ENCODE assay signal across 7 mouse cellular contexts in the genomic region with DNA sequence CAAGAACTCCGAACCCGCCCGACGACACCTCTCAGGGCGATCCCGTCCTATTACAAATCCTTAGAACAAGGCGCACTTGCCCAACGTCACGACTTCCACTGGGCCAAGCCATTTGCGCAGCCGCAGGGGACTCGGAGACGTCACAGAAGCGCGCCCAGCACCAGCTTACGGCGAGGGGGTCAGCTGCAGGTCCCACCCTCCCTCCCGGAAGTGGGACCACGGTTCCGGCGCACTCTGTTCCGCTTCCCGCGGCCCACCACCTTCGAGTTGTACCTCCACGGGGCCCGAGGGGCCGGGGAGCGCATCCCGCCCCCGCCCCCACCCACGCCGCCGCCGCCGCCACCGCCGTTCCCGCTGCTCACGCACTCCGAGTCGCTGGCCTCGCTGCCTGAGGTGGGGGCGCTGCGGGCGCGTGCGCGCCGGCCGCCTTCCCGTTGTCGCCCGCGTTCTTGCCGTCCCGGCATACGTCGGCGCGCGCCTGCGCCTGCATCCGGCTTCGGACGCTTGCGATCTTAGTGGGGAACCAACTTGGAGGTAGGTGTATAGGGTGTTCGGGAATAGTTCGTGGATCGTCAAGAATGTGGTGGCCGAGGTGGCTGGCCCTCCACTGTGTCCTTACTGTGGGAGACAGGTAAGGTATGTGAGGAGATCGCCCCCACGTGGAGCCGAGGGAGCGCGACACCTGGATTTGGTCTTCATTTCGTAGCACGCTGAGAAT. TPM values are rescaled to one million over a fixed set of nuclear protein-coding genes. Genes with fewer than 3 reads are reported as not detected.
A peak's percentile ranks its signal among the peaks of the same experiment; 100 is the strongest.
DNase-seq lines count a peak whose midpoint lies in the region; ATAC-seq lines count a peak whose summit lies in the region.

Isg20l2 (plus strand) TSS at position 237 of the 718 bp plus-strand sequence.
Rrnad1 (minus strand) TSS at position 640 of the 718 bp plus-strand sequence.

- H3K4me1 ChIP-seq in intestine, embryonic 16.5 days (ENCODE audit: control insufficient read depth, insufficient read depth, low read length), result peaks cover 25% of the 10 kb centered on the region
- H3K4me1 ChIP-seq in midbrain, embryonic 11.5 days (ENCODE audit: control insufficient read depth, insufficient read depth, low read length), result peaks cover 18% of the 10 kb centered on the region

- peak within 1 kb of the TSS; percentile 94 for H3K9ac ChIP-seq in intestine, embryonic 16.5 days (ENCODE audit: low read depth, low read length)
- peak within 1 kb of the TSS; percentile 84 for H3K9ac ChIP-seq in midbrain, embryonic 11.5 days (ENCODE audit: low read length)

- no peaks in the 10 kb centered on the region for H3K9me3 ChIP-seq in intestine, embryonic 16.5 days (ENCODE audit: control insufficient read depth, low read length)
- no peaks in the 10 kb centered on the region for H3K9me3 ChIP-seq in midbrain, embryonic 11.5 days (ENCODE audit: control insufficient read depth, low read length)

- H3K4me2 ChIP-seq in intestine, embryonic 16.5 days (ENCODE audit: low read depth, low read length), result peak within 1 kb of the TSS; percentile 81
- peak within 1 kb of the TSS; percentile 85 for H3K4me2 ChIP-seq in midbrain, embryonic 11.5 days

- 0% methylated on average over 71 of the region's 78 CpGs for WGBS in intestine, embryonic 16.5 days
- under 1% methylated on average over 63 of the region's 78 CpGs for WGBS in midbrain, embryonic 11.5 days

- peak; percentile 98 for DNase-seq in adrenal gland, adult 2 months
- DNase-seq in embryo, embryonic 11.5 days (ENCODE audit: low read depth, low spot score), result peak; percentile 94
- peak; percentile 94 to 95 for DNase-seq in gastrocnemius, postnatal 36 days
- peak; percentile 99 for DNase-seq in left cerebral cortex, postnatal 36 days (ENCODE audit: low spot score in 2 of 2)
- peak; percentile 99 for DNase-seq in midbrain, embryonic 11.5 days (ENCODE audit: low spot score, missing footprints)
- DNase-seq in skeletal muscle tissue, adult 2 months (ENCODE audit: low read depth, low spot score), result peak; percentile 96

- H3K36me3 ChIP-seq in intestine, embryonic 16.5 days (ENCODE audit: control insufficient read depth, insufficient read depth, low read length), result peaks cover 20% of the 10 kb centered on the region; the same call in 1 of the 2 replicates
- peaks cover 16% of the 10 kb centered on the region for H3K36me3 ChIP-seq in midbrain, embryonic 11.5 days (ENCODE audit: control insufficient read depth, insufficient read depth, low read length)

- no peaks in the 10 kb centered on the region for H3K27me3 ChIP-seq in intestine, embryonic 16.5 days (replicated peaks; ENCODE audit: control insufficient read depth, insufficient read depth, low read length)
- no peaks in the 10 kb centered on the region; the same call in 1 of the 2 replicates for H3K27me3 ChIP-seq in midbrain, embryonic 11.5 days (ENCODE audit: control insufficient read depth, insufficient read depth, low read length)

- H3K4me3 ChIP-seq in intestine, embryonic 16.5 days (ENCODE audit: low read length), result peak within 1 kb of the TSS; percentile 95
- peak within 1 kb of the TSS; percentile 90 for H3K4me3 ChIP-seq in midbrain, embryonic 11.5 days (ENCODE audit: low read depth, low read length)

- intact Hi-C loops in gastrocnemius, postnatal 36 days (cut with DNase I), result loop anchor here (5.0 to 10.0 kb wide), 2 partner anchors 42 to 145 kb away; partner anchors contain the start of genes Nes and Ttc24
- intact Hi-C loops in left cerebral cortex, postnatal 36 days (cut with DNase I), result loop anchor here (1.0 kb wide), 3 partner anchors 11 to 45 kb away; partner anchors contain the start of genes Hdgf, Mrpl24 and Prcc

- peak within 1 kb of the TSS; percentile 90 for H3K27ac ChIP-seq in intestine, embryonic 16.5 days (ENCODE audit: low read length)
- H3K27ac ChIP-seq in midbrain, embryonic 11.5 days (ENCODE audit: low read depth, low read length), result peak within 1 kb of the TSS; percentile 62

- ATAC-seq in intestine, embryonic 16.5 days, result peak; percentile 98
- peak; percentile 99 for ATAC-seq in midbrain, embryonic 11.5 days (ENCODE audit: low FRiP score)

RNA-seq across cellular contexts. Expression of gene Isg20l2, which starts in this region (rescaled TPM):
- 10 to 100 TPM; 16.3 to 21.4 TPM for total RNA-seq in adrenal gland, adult 2 months (2021)
- 9.4 and 9.7 TPM in 2 replicates for polyA plus RNA-seq in adrenal gland, adult 2 months (2012; rRNA removed)
- total RNA-seq in gastrocnemius, postnatal 36 days (2021), result 1 to 10 TPM; 6.2 to 8.0 TPM
- polyA plus RNA-seq in intestine, embryonic 16.5 days (2015; fragmentation: Nextera tagmentation; extraction: Ambion mirVana), result 37.2 and 39.8 TPM in 2 replicates
- total RNA-seq in left cerebral cortex, postnatal 36 days (2021), result 10 to 100 TPM; 12.9 to 14.3 TPM
- 53.9 and 54.8 TPM in 2 replicates for polyA plus RNA-seq in midbrain, embryonic 11.5 days (2014; fragmentation: Nextera tagmentation; extraction: Ambion mirVana)

RNA-seq across cellular contexts. Expression of gene Rrnad1, which starts in this region (rescaled TPM):
- total RNA-seq in adrenal gland, adult 2 months (2021), result 10 to 100 TPM; 13.1 to 16.3 TPM
- 41.5 and 44.6 TPM in 2 replicates for polyA plus RNA-seq in adrenal gland, adult 2 months (2012; rRNA removed)
- 1 to 10 TPM; 3.0 to 4.1 TPM for total RNA-seq in gastrocnemius, postnatal 36 days (2021)
- polyA plus RNA-seq in intestine, embryonic 16.5 days (2015; fragmentation: Nextera tagmentation; extraction: Ambion mirVana), result 14.2 and 14.3 TPM in 2 replicates
- 10 to 100 TPM; 16.4 to 23.9 TPM for total RNA-seq in left cerebral cortex, postnatal 36 days (2021)
- polyA plus RNA-seq in midbrain, embryonic 11.5 days (2014; fragmentation: Nextera tagmentation; extraction: Ambion mirVana), result 14.6 and 17.0 TPM in 2 replicates

Comparison
In these comparisons a context has a peak if more than half of its experiments do, and no peak if none do; other contexts are left out.
1. Peak in every context shown above with its lines: DNase-seq, ATAC-seq, H3K4me3 ChIP-seq and H3K27ac ChIP-seq.